Mouse (Mus musculus) heart, postnatal 0 days (tissue): ENCODE results near the gene 1700020A23Rik. TPM values are rescaled to one million over a fixed set of nuclear protein-coding genes. Genes with fewer than 3 reads are reported as not detected.

Experiments
- ATAC-seq: fragments of 200-750 bp; cut with Nextera tagmentation; 2 replicates; pipeline ENCODE4 v1.8.0; 2017; ENCODE audit warnings: low read depth, moderate number of reproducible peaks, moderate library complexity; ENCODE audit not compliant: insufficient read depth
- DNase-seq: peaks from one replicate; pipeline ENCODE4 v3.0.0-alpha.2; 2016; ENCODE audit warnings: low spot score
- H3K27ac ChIP-seq: fragments of 300-500 bp; sonication (generic); 2 replicates; pipeline ENCODE4 v1.5.1; 2014; ENCODE audit warnings: low read depth, mild to moderate bottlenecking
- H3K27me3 ChIP-seq: fragments of 300-500 bp; sonication (generic); 2 replicates; pipeline ENCODE4 v1.6.1; 2014; ENCODE audit warnings: low read length, mixed read lengths; ENCODE audit not compliant: control insufficient read depth, insufficient read depth
- H3K36me3 ChIP-seq: fragments of 300-500 bp; sonication (generic); replicated peaks from 2 replicates; pipeline ENCODE4 v1.6.1; 2014; ENCODE audit warnings: low read length, mixed read lengths; ENCODE audit not compliant: control insufficient read depth, insufficient read depth
- H3K4me1 ChIP-seq: fragments of 300-500 bp; sonication (generic); 2 replicates; pipeline ENCODE4 v1.6.1; 2014; ENCODE audit warnings: antibody characterized with exemption; ENCODE audit not compliant: control insufficient read depth, insufficient read depth
- H3K4me2 ChIP-seq: fragments of 300-500 bp; sonication (generic); 2 replicates; pipeline ENCODE4 v1.6.1; 2014; ENCODE audit warnings: low read depth, mild to moderate bottlenecking, low read length, moderate library complexity
- H3K4me3 ChIP-seq: fragments of 300-500 bp; sonication (generic); 2 replicates; pipeline ENCODE4 v1.5.1; 2014; ENCODE audit warnings: low read depth, low read length
- H3K9ac ChIP-seq: fragments of 300-500 bp; sonication (generic); replicated peaks from 2 replicates; pipeline ENCODE4 v1.6.1; 2014; ENCODE audit warnings: low read depth, low read length, mixed read lengths
- H3K9me3 ChIP-seq: fragments of 300-500 bp; sonication (generic); replicated peaks from 2 replicates; pipeline ENCODE4 v1.6.1; 2016; ENCODE audit warnings: low read length; ENCODE audit not compliant: control insufficient read depth
- CTCF ChIP-seq: IDR thresholded peaks from 2 replicates; pipeline ENCODE4 v1.5.1; 2016; ENCODE audit warnings: antibody characterized with exemption, control low read depth, low read depth
- EP300 ChIP-seq: IDR thresholded peaks from 2 replicates; pipeline ENCODE4 v1.6.1; 2016; ENCODE audit warnings: antibody characterized with exemption, low read depth
- WGBS: fragments of 180-500 bp; shearing (Covaris S2); extraction: QIAGEN DNeasy Blood & Tissue Kit; methylation state at CpG from one replicate; pipeline ENCODE4 v1.1.7; 2014; 5-methylcytosine and 5-hydroxymethylcytosine counted together
- polyA plus RNA-seq: library from polyadenylated mRNA; unstranded; fragments of >200 nt; fragmentation: Nextera tagmentation; extraction: Ambion mirVana; gene quantifications from 2 replicates; pipeline ENCODE4 v1.2.1, GENCODE M21; 2015
- total RNA-seq: library from RNA; depleted of rRNA; stranded (reverse); fragments of >200 nt; gene quantifications from 2 replicates; pipeline ENCODE4 v1.2.3, GENCODE M21; 2014; ENCODE audit warnings: low replicate concordance; rRNA removed

1700020A23Rik gene
- total RNA-seq (not detected in 2 replicates), polyA plus RNA-seq (not detected in 2 replicates)

DNA sequence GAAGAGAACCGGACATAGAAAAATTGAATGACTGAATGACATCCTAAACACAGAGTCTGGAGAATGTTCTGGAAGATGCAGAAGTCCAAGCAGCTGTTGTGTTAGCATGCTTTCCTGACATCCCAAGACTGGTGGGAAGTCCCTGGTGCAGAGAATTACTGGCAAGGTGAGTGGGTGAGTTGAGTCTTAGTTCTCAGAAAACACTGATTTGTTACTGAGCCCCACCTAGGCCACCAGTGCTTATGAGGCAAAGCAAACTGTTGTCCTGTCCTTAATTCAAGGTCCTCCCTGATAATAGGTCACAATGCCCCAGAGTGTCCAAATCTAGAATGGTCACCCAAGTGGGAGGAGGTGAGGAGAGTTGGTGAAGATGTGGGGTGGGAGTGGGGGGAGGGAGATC, at the start of gene 1700020A23Rik, which contains the start of gene Gm28372:
Gene 1700020A23Rik, plus strand, starts transcription at position 321 of the 400 bp plus-strand sequence.
Gene Gm28372, plus strand, starts transcription at position 301 of the 400 bp plus-strand sequence.
- H3K4me1 ChIP-seq = no peaks in the 10 kb centered on the region
- no peak within 1 kb of the TSS for H3K27ac ChIP-seq
- H3K4me2 ChIP-seq = no peak within 1 kb of the TSS
- DNase-seq (no peak), ATAC-seq (no peak)
- no peaks in the 10 kb centered on the region for H3K27me3 ChIP-seq
- 91% methylated on average over 1 of the region's 1 CpGs for WGBS
- no peaks in the 10 kb centered on the region for H3K36me3 ChIP-seq
- no peak for TF ChIP-seq EP300
- TF ChIP-seq CTCF = no peak
- no peaks in the 10 kb centered on the region for H3K9me3 ChIP-seq
- no peak within 1 kb of the TSS for H3K4me3 ChIP-seq
- H3K9ac ChIP-seq = no peak within 1 kb of the TSS

DNA sequence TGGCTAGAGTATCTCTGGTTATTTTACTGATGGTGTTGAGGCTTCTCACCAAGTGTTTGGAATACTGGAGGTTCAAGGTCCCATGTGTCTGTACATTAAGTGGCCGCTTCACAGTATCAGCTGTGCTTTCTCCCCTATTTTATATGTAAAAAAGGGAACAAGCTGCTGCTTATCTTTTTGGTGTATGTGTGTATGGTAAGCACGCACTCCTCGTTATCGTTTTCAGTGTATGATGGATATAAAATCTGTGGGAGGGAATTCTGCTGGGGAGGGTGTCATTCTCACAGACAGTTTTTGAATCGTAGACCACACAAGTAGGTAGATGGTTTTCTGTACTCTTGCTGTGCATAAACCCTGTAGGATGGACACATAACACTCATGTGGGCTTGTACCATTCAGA, 47.5 kb upstream of the 1700020A23Rik start:
- Histone ChIP-seq H3K4me2 (no peak overlapping the region), H3K27ac (no peak overlapping the region), H3K9ac (no peak overlapping the region), H3K9me3 (no peaks in the 10 kb centered on the region), H3K4me3 (no peak overlapping the region), H3K27me3 (peaks cover 44% of the 10 kb centered on the region), H3K36me3 (no peaks in the 10 kb centered on the region), H3K4me1 (no peaks in the 10 kb centered on the region)
- DNase-seq (no peak), ATAC-seq (no peak)
- TF ChIP-seq CTCF (no peak), EP300 (no peak)
- 85% methylated on average over 5 of the region's 5 CpGs for WGBS

- DNase-seq (no peak), ATAC-seq (no peak)
- Histone ChIP-seq H3K4me2 (no peak overlapping the region), H3K27me3 (peaks cover 57% of the 10 kb centered on the region), H3K4me1 (no peaks in the 10 kb centered on the region), H3K9ac (no peak overlapping the region), H3K9me3 (no peaks in the 10 kb centered on the region), H3K27ac (no peak overlapping the region), H3K4me3 (no peak overlapping the region), H3K36me3 (no peaks in the 10 kb centered on the region)
- WGBS = 13% methylated on average over 5 of the region's 5 CpGs
- no peak for TF ChIP-seq EP300
- no peak for TF ChIP-seq CTCF
Measured at GRCm38 (mm10) chr2:130358852-130359251, 46.2 kb upstream of the 1700020A23Rik start.

- no peaks in the 10 kb centered on the region for H3K36me3 ChIP-seq
- ATAC-seq = peak; percentile 61; the same call in 1 of the 2 replicates
- H3K4me3 ChIP-seq = no peak overlapping the region
- no peak overlapping the region for H3K9ac ChIP-seq
- H3K4me1 ChIP-seq = no peaks in the 10 kb centered on the region
- no peaks in the 10 kb centered on the region for H3K9me3 ChIP-seq
- no peak overlapping the region for H3K4me2 ChIP-seq
- 7% methylated on average over 14 of the region's 14 CpGs for WGBS
- peak; percentile 39 for DNase-seq
- H3K27ac ChIP-seq = no peak overlapping the region
- H3K27me3 ChIP-seq = peaks cover 59% of the 10 kb centered on the region
- TF ChIP-seq EP300 (no peak), CTCF (peak; percentile 77)
Measured at GRCm38 (mm10) chr2:130362511-130363026, 42.5 kb upstream of the 1700020A23Rik start.

- peak overlapping the region; percentile 52 for H3K4me3 ChIP-seq
- TF ChIP-seq EP300 = no peak
- peak; percentile 38 for TF ChIP-seq CTCF
- 5% methylated on average over 30 of the region's 30 CpGs for WGBS
- H3K9ac ChIP-seq = peak overlapping the region; percentile 46
- no peaks in the 10 kb centered on the region for H3K4me1 ChIP-seq
- DNase-seq = peak; percentile 66
- no peaks in the 10 kb centered on the region for H3K36me3 ChIP-seq
- H3K9me3 ChIP-seq = no peaks in the 10 kb centered on the region
- peak overlapping the region; percentile 79 for H3K4me2 ChIP-seq
- ATAC-seq = peak; percentile 71
- H3K27ac ChIP-seq = no peak overlapping the region
- H3K27me3 ChIP-seq = peaks cover 36% of the 10 kb centered on the region
Measured at GRCm38 (mm10) chr2:130365211-130366094, 39.6 kb upstream of the 1700020A23Rik start.
